Mouse (Mus musculus) neural tube, embryonic 12.5 days (tissue): ENCODE data around the gene Was. TPM values are rescaled to one million over a fixed set of nuclear protein-coding genes. Genes with fewer than 3 reads are reported as not detected.
A peak's percentile ranks its signal among the peaks of the same experiment; 100 is the strongest.

Source experiments
- ATAC-seq: fragments of 200-750 bp; cut with Nextera tagmentation; 2 replicates; pipeline ENCODE4 v1.8.0; 2017; ENCODE audit warnings: low read depth, mild to moderate bottlenecking, moderate TSS enrichment, moderate library complexity; ENCODE audit not compliant: low FRiP score
- H3K27ac ChIP-seq: fragments of 300-500 bp; sonication (generic); 2 replicates; pipeline ENCODE4 v1.5.1; 2016
- H3K27me3 ChIP-seq: fragments of 300-500 bp; sonication (generic); replicated peaks from 2 replicates; pipeline ENCODE4 v1.6.1; 2016; ENCODE audit warnings: mild to moderate bottlenecking
- H3K36me3 ChIP-seq: fragments of 300-500 bp; sonication (generic); 2 replicates; pipeline ENCODE4 v1.6.1; 2016; ENCODE audit warnings: mild to moderate bottlenecking
- H3K4me1 ChIP-seq: fragments of 300-500 bp; sonication (generic); 2 replicates; pipeline ENCODE4 v1.6.1; 2016
- H3K4me2 ChIP-seq: fragments of 300-500 bp; sonication (generic); replicated peaks from 2 replicates; pipeline ENCODE4 v1.6.1; 2016; ENCODE audit warnings: mild to moderate bottlenecking
- H3K4me3 ChIP-seq: fragments of 300-500 bp; sonication (generic); 2 replicates; pipeline ENCODE4 v1.5.1; 2016
- H3K9ac ChIP-seq: fragments of 300-500 bp; sonication (generic); 2 replicates; pipeline ENCODE4 v1.6.1; 2016; ENCODE audit warnings: mild to moderate bottlenecking
- H3K9me3 ChIP-seq: fragments of 300-500 bp; sonication (generic); 2 replicates; pipeline ENCODE4 v1.6.1; 2016; ENCODE audit warnings: mild to moderate bottlenecking
- WGBS: fragments of 180-500 bp; shearing (Covaris S2); methylation state at CpG from one replicate; pipeline ENCODE4 v1.1.7; 2016; 5-methylcytosine and 5-hydroxymethylcytosine counted together
- polyA plus RNA-seq: library from polyadenylated mRNA; unstranded; fragments of >200 nt; fragmentation: Nextera tagmentation; extraction: Ambion mirVana; gene quantifications from 2 replicates; pipeline ENCODE4 v1.2.1, GENCODE M21; 2016

Gene Was
- polyA plus RNA-seq: 0.22 and 0.23 TPM in 2 replicates

DNA sequence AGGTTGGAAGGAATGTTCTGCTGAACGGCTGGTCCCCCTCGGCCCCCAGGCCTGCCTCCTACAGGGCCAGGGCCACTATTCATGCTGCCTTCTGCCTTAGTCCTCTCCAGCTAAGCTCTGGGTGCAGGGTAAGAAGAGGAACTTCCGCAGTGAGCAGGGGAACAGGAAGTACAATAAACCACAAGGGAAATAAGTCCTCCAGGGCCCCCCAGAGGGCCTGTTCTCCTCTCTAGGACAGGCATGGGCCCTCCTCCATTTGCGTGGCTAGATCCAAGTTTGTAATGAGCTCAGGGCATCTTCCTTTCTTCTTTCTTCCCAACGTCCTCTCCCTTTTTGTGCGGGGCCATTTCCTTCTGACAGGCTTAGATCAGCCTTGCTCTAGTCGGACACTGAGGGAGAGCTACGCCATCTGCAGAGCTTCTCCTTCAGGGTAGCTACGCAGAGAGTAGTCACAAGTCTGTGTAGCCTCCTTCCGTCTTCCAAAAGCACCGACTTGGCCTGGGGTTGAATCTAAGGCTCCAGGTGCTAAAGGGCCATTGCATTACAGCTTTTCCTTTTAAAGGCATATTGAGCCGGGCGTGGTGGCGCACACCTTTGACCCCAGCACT lies at the start of gene Was:
Was (minus strand) TSS at position 153 of the 608 bp plus-strand sequence.
- Histone ChIP-seq H3K27ac (no peak within 1 kb of the TSS), H3K36me3 (no peaks in the 10 kb centered on the region), H3K27me3 (no peaks in the 10 kb centered on the region), H3K9ac (no peak within 1 kb of the TSS), H3K4me1 (no peaks in the 10 kb centered on the region), H3K9me3 (no peaks in the 10 kb centered on the region), H3K4me2 (no peak within 1 kb of the TSS), H3K4me3 (no peak within 1 kb of the TSS)
- 91% methylated on average over 14 of the region's 14 CpGs for WGBS
- ATAC-seq: no peak

- H3K27me3 ChIP-seq: no peaks in the 10 kb centered on the region
- no peak overlapping the region for H3K27ac ChIP-seq
- H3K9me3 ChIP-seq: no peaks in the 10 kb centered on the region
- WGBS: 40% methylated on average over 1 of the region's 1 CpGs
- H3K9ac ChIP-seq: no peak overlapping the region
- peaks cover 12% of the 10 kb centered on the region for H3K36me3 ChIP-seq
- no peak overlapping the region for H3K4me2 ChIP-seq
- no peak for ATAC-seq
- peaks cover 8% of the 10 kb centered on the region; the same call in 1 of the 2 replicates for H3K4me1 ChIP-seq
- H3K4me3 ChIP-seq: no peak overlapping the region
These were observed 49.2 kb upstream of the Was start for GRCm38 (mm10) chrX:8139480-8139879.

DNA sequence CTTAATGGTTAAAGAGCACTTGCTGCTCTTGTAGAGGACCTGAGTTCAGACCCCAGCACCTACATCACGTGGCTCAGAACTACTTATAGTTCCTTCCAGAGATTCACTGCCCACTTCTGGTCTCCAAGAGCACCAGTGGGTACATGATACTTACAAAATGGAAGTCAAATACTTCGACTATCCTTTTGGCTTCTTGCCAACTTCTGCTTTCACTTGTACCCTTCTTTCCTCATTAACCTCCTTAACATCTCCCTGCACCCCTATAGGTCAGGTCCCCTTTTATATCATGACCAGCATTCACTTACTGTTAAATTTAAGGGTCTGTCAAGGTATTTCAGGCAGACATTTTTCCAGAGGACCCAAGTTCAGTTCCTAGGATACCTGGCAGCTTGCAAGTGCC lies 45.6 kb upstream of the Was start:
- Histone ChIP-seq H3K27me3 (no peaks in the 10 kb centered on the region), H3K4me1 (no peaks in the 10 kb centered on the region), H3K4me2 (no peak overlapping the region), H3K36me3 (no peaks in the 10 kb centered on the region; the same call in 1 of the 2 replicates), H3K4me3 (no peak overlapping the region), H3K9ac (no peak overlapping the region), H3K27ac (no peak overlapping the region), H3K9me3 (no peaks in the 10 kb centered on the region)
- 62% methylated on average over 2 of the region's 2 CpGs for WGBS
- ATAC-seq: no peak

DNA sequence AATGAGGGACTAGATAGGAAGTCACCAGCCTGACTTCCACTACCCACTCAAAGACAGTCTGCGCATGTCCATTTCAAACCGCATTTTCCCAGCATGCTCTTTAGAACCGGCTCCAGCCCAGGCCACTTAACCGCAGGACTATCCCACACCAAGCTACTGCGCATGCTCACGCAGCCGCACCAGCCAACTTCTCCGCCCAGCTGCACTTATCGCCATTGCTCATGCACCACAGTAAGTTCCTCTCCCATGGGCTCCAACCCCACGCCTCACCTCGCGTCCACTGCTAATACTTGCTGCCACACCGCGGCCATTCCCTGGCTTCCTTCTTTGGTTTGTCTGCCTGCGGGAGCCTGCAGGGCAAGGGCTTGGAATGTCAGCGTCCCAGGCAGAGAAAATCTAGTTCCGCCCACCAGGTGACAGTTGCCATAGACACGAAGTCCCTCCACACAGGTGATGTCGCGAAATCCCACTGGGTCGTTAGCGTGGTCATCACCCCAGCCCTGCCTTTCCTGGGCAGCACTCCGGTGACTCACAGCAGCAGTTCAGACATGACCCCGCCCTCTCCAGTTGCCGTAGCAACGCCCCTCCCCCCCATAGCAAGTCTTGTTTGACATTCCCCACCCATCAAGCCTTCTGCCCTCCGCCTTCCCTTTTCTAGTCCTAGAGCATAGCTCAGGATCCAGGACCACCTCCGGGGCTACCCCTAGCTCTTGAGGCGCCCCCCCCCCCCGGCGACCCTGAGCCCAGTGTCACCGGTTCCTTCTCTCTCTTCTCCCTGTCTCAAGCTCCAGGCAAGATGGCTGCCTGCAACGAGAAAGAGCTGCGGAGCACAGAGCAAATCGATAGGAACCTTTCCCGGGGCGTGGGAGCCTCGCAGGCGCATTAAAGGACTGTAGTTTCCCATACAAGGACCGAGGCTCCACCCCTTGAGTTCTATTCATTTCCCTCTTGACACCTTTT lies 42.0 kb upstream of the Was start, which contains the start of gene Wdr13:
Wdr13 (minus strand) TSS at position 876 of the 960 bp plus-strand sequence.
- H3K27ac ChIP-seq: peak within 1 kb of the TSS; percentile 65
- H3K36me3 ChIP-seq: peaks cover 14% of the 10 kb centered on the region
- H3K4me2 ChIP-seq: peak within 1 kb of the TSS; percentile 51
- peak within 1 kb of the TSS; percentile 43 for H3K4me3 ChIP-seq
- peak; percentile 89 for ATAC-seq
- WGBS: 11% methylated on average over 39 of the region's 40 CpGs
- no peaks in the 10 kb centered on the region for H3K9me3 ChIP-seq
- peak within 1 kb of the TSS; percentile 19 for H3K9ac ChIP-seq
- no peaks in the 10 kb centered on the region for H3K27me3 ChIP-seq
- H3K4me1 ChIP-seq: no peaks in the 10 kb centered on the region

DNA sequence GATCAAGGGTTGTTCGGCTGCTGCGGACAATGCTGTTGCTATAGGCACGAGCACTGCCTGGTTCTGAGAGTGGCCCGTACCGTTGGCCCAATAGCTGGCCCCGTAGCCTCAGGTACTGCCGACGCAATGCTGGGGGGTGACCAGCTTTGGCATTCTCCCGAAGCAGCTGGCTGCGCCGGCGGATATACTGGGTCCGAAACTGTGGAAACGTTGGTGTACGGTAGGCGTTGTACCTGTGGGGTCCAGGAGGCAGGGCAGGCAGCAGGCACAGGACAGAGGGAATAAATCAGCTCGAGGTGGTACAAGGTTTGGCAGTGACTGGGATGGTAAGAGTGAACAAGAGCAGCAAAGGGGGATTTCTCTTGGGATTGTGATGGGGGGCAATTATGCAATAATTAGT lies 41.1 kb upstream of the Was start:
- no peaks in the 10 kb centered on the region for H3K9me3 ChIP-seq
- ATAC-seq: peak; percentile 8; the same call in 1 of the 2 replicates
- peaks cover 15% of the 10 kb centered on the region for H3K36me3 ChIP-seq
- no peak overlapping the region for H3K27ac ChIP-seq
- no peak overlapping the region for H3K9ac ChIP-seq
- peak overlapping the region; percentile 51 for H3K4me2 ChIP-seq
- WGBS: 93% methylated on average over 17 of the region's 17 CpGs
- no peaks in the 10 kb centered on the region for H3K27me3 ChIP-seq
- H3K4me1 ChIP-seq: no peaks in the 10 kb centered on the region
- peak overlapping the region; percentile 18; the same call in 1 of the 2 replicates for H3K4me3 ChIP-seq

DNA sequence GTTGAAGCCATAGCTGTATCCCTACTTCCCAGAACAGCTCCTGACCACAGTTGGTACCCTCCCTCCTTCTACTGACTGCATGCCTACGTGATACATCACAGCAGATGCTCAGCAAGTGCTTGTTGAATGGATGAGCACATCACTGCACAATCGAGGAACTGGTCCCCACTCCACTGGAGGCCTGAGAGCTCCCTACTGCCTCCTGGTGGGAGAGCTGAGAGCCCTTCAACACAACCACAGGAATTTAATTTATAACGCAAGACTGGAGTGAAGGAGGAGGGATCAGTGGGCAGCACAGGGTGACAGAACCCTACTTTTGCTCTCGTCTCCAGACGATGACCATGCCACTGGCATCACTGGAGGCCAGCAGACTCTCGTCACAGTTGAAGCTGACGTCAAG lies 34.9 kb upstream of the Was start:
- Histone ChIP-seq H3K36me3 (peaks cover 25% of the 10 kb centered on the region), H3K9me3 (no peaks in the 10 kb centered on the region), H3K9ac (no peak overlapping the region), H3K27ac (no peak overlapping the region), H3K4me3 (no peak overlapping the region), H3K4me1 (no peaks in the 10 kb centered on the region), H3K27me3 (no peaks in the 10 kb centered on the region), H3K4me2 (no peak overlapping the region)
- ATAC-seq: no peak
- 84% methylated on average over 7 of the region's 7 CpGs for WGBS

GRCm38 (mm10) chrX:8123821-8124470 lies 33.6 kb upstream of the Was start:
- Histone ChIP-seq H3K27me3 (no peaks in the 10 kb centered on the region), H3K9me3 (no peaks in the 10 kb centered on the region), H3K4me2 (no peak overlapping the region), H3K4me1 (no peaks in the 10 kb centered on the region), H3K27ac (no peak overlapping the region), H3K36me3 (peaks cover 18% of the 10 kb centered on the region), H3K4me3 (no peak overlapping the region), H3K9ac (no peak overlapping the region)
- 91% methylated on average over 6 of the region's 6 CpGs for WGBS
- ATAC-seq: no peak

GRCm38 (mm10) chrX:8117264-8117663 lies 27.0 kb upstream of the Was start:
- no peaks in the 10 kb centered on the region for H3K4me1 ChIP-seq

GRCm38 (mm10) chrX:8115275-8115674 lies 25.0 kb upstream of the Was start:
- WGBS: 80% methylated on average over 4 of the region's 4 CpGs
- Histone ChIP-seq H3K4me3 (no peak overlapping the region), H3K27ac (no peak overlapping the region), H3K4me2 (no peak overlapping the region), H3K9ac (no peak overlapping the region), H3K9me3 (no peaks in the 10 kb centered on the region), H3K4me1 (no peaks in the 10 kb centered on the region), H3K36me3 (no peaks in the 10 kb centered on the region), H3K27me3 (no peaks in the 10 kb centered on the region)
- ATAC-seq: no peak

More at GRCm38 (mm10) chrX:8117264-8117663, 27.0 kb upstream of the Was start:
- no peak overlapping the region for H3K27ac ChIP-seq
- H3K9me3 ChIP-seq: no peaks in the 10 kb centered on the region
- ATAC-seq: no peak
- no peak overlapping the region for H3K4me2 ChIP-seq
- no peak overlapping the region for H3K9ac ChIP-seq
- H3K4me3 ChIP-seq: no peak overlapping the region
- no peaks in the 10 kb centered on the region for H3K36me3 ChIP-seq
- H3K27me3 ChIP-seq: no peaks in the 10 kb centered on the region

DNA sequence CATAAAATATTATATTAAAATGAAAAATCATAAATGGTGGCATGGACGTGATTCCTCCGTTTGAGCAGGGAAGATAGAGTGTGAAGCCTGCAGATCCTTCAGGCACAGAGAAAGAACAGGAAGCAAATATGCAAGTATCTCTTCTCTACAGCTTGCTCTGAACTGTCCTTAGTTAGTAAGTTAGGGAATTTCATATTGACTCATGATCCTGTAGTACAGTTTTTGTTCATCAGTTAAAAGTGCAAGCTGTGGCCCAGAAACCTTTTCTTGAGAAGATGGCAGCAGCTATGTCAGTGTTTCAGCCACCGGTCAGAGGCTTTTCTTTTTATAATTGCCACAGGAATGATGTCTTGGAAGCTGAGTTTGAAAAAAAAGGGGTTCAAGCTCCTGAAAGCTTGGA lies 14.7 kb upstream of the Was start:
- no peak overlapping the region for H3K4me2 ChIP-seq
- no peaks in the 10 kb centered on the region for H3K36me3 ChIP-seq
- H3K27me3 ChIP-seq: no peaks in the 10 kb centered on the region
- H3K27ac ChIP-seq: no peak overlapping the region
- no peak overlapping the region for H3K9ac ChIP-seq
- no peaks in the 10 kb centered on the region for H3K4me1 ChIP-seq
- no peak for ATAC-seq
- no peaks in the 10 kb centered on the region for H3K9me3 ChIP-seq
- H3K4me3 ChIP-seq: no peak overlapping the region
- 99% methylated on average over 3 of the region's 3 CpGs for WGBS

GRCm38 (mm10) chrX:8102213-8102668 lies 11.9 kb upstream of the Was start:
- H3K9ac ChIP-seq: no peak overlapping the region
- H3K4me1 ChIP-seq: no peaks in the 10 kb centered on the region
- no peaks in the 10 kb centered on the region for H3K9me3 ChIP-seq
- no peak overlapping the region for H3K27ac ChIP-seq
- no peaks in the 10 kb centered on the region for H3K36me3 ChIP-seq
- WGBS: 73% methylated on average over 7 of the region's 7 CpGs
- H3K27me3 ChIP-seq: no peaks in the 10 kb centered on the region
- H3K4me3 ChIP-seq: no peak overlapping the region
- no peak overlapping the region for H3K4me2 ChIP-seq
- ATAC-seq: no peak

DNA sequence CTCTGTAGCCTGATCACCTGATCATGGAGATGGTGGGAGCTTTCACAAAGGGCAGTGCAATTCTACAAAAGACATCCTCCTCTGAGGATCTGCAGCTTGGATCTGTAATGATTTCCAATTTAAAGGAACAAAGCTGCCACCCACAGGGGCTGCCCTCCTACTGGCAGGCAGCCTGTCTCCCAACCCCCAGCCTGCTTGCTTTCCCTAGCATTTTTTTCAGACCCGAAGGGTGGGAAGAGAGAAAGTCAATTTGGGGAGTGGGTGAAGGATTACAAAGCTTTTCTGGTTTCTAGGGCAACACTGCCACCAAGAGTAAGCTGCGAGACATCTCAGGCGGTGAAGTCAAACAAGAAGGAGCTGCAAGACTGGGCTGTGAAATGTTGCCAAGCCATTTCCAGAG lies 10.7 kb upstream of the Was start:
- no peaks in the 10 kb centered on the region for H3K4me1 ChIP-seq
- no peak overlapping the region for H3K27ac ChIP-seq
- ATAC-seq: peak; percentile 13; the same call in 1 of the 2 replicates
- no peaks in the 10 kb centered on the region for H3K27me3 ChIP-seq
- H3K9me3 ChIP-seq: no peaks in the 10 kb centered on the region
- H3K4me2 ChIP-seq: no peak overlapping the region
- no peak overlapping the region for H3K9ac ChIP-seq
- 19% methylated on average over 3 of the region's 3 CpGs for WGBS
- no peak overlapping the region for H3K4me3 ChIP-seq
- H3K36me3 ChIP-seq: no peaks in the 10 kb centered on the region
